Mouse (Mus musculus) embryonic facial prominence, embryonic 14.5 days (tissue): ENCODE data around the gene Rab2b. TPM values are rescaled to one million over a fixed set of nuclear protein-coding genes. Genes with fewer than 3 reads are reported as not detected.

Source experiments
- ATAC-seq: fragments of 200-750 bp; cut with Nextera tagmentation; 2 replicates; pipeline ENCODE4 v1.8.0; 2017; ENCODE audit warnings: low read depth, moderate number of reproducible peaks, moderate TSS enrichment
- DNase-seq: peaks from one replicate; pipeline ENCODE4 v3.0.0-alpha.2; 2015; ENCODE audit warnings: low spot score
- H3K27ac ChIP-seq: fragments of 300-500 bp; sonication (generic); replicated peaks from 2 replicates; pipeline ENCODE4 v1.5.1; 2014; ENCODE audit warnings: low read depth, mild to moderate bottlenecking, low read length, moderate library complexity
- H3K27me3 ChIP-seq: fragments of 300-500 bp; sonication (generic); replicated peaks from 2 replicates; pipeline ENCODE4 v1.6.1; 2014; ENCODE audit warnings: low read length; ENCODE audit not compliant: control insufficient read depth, insufficient read depth
- H3K36me3 ChIP-seq: fragments of 300-500 bp; sonication (generic); 2 replicates; pipeline ENCODE4 v1.6.1; 2014; ENCODE audit warnings: low read length, mixed read lengths; ENCODE audit not compliant: control insufficient read depth, insufficient read depth
- H3K4me1 ChIP-seq: fragments of 300-500 bp; sonication (generic); 2 replicates; pipeline ENCODE4 v1.6.1; 2014; ENCODE audit warnings: antibody characterized with exemption, low read length; ENCODE audit not compliant: control insufficient read depth, insufficient read depth
- H3K4me2 ChIP-seq: fragments of 300-500 bp; sonication (generic); 2 replicates; pipeline ENCODE4 v1.6.1; 2014; ENCODE audit warnings: low read depth, mild to moderate bottlenecking, low read length, moderate library complexity, mixed read lengths
- H3K4me3 ChIP-seq: fragments of 300-500 bp; sonication (generic); 2 replicates; pipeline ENCODE4 v1.5.1; 2014; ENCODE audit warnings: low read depth, mild to moderate bottlenecking, low read length
- H3K9ac ChIP-seq: fragments of 300-500 bp; sonication (generic); 2 replicates; pipeline ENCODE4 v1.6.1; 2014; ENCODE audit warnings: low read depth, mild to moderate bottlenecking, low read length, moderate library complexity, mixed read lengths
- H3K9me3 ChIP-seq: fragments of 300-500 bp; sonication (generic); 2 replicates; pipeline ENCODE4 v1.6.1; 2016; ENCODE audit warnings: low read length; ENCODE audit not compliant: control insufficient read depth
- WGBS: fragments of 180-500 bp; shearing (Covaris S2); extraction: QIAGEN DNeasy Blood & Tissue Kit; methylation state at CpG from one replicate; pipeline ENCODE4 v1.1.7; 2014; 5-methylcytosine and 5-hydroxymethylcytosine counted together
- polyA plus RNA-seq: library from polyadenylated mRNA; unstranded; fragments of >200 nt; fragmentation: Nextera tagmentation; extraction: Ambion mirVana; gene quantifications from 2 replicates; pipeline ENCODE4 v1.2.1, GENCODE M21; 2014

Gene Rab2b
- polyA plus RNA-seq, 1 experiment from 2014 or later, result 17.3 TPM

DNA sequence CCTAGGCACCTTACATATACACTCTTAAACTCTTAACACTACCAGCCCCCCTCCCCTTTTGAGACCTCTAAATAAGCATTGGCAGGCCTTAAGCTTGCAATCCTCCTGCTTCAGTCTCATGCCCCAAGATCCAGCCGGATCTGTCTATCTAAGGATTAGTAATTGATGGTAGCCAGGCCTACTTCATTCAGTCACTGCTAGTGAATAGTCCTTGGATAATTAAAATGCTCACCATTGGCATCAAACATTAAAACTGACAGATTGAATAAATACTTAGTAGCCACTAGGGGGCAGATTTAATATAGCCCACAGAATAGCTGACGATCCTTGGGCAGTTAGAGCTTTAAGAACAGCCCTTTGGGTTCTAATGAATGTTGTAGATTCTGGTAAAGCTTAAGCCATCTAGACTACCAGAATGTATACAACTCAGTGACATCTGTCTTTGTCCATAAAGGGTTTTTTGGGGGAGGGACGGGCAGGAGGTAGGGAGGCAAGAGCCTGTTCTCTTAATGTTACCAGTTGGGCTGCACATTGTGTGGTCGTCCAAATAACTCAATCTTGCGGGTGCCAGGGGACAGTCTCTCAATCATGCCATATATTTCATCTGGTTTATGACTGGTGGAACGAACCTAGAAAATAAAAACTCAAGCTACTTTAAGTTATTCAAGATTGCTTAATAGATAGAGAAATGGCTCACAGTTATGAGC lies 16.4 kb upstream of the Rab2b start:
- no peak overlapping the region for H3K4me3 ChIP-seq
- WGBS, result 71% methylated on average over 6 of the region's 6 CpGs
- DNase-seq, result peak; percentile 74
- no peak overlapping the region for H3K27ac ChIP-seq
- H3K27me3 ChIP-seq, result no peaks in the 10 kb centered on the region
- no peaks in the 10 kb centered on the region for H3K4me1 ChIP-seq
- H3K36me3 ChIP-seq, result peaks cover 91% of the 10 kb centered on the region
- H3K9ac ChIP-seq, result no peak overlapping the region
- H3K9me3 ChIP-seq, result no peaks in the 10 kb centered on the region
- ATAC-seq, result peak; percentile 54; the same call in 1 of the 2 replicates
- H3K4me2 ChIP-seq, result no peak overlapping the region

DNA sequence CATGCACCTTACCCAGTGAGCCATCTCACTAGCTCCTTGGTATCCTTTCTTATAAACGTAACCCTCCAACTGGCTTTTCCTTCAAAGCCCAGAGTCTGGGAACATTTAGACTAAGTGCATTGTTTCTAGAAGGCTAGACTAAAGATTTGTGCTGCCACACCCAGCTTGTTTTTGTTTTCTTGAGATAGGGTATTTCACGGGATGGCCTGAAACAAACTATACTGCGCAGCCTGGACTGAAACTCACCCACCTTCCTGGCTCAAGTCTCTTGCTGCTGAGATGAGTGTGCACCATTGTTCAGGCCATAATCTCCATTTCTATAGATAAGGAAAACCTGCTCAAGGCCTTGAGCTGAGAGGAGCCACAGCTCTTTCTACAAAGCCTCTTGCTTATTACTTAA lies 4.8 kb upstream of the Rab2b start:
- no peak overlapping the region for H3K4me3 ChIP-seq
- H3K36me3 ChIP-seq, result peaks cover 40% of the 10 kb centered on the region
- no peaks in the 10 kb centered on the region for H3K27me3 ChIP-seq
- H3K9me3 ChIP-seq, result no peaks in the 10 kb centered on the region
- no peak for ATAC-seq
- WGBS, result 88% methylated on average over 3 of the region's 3 CpGs
- H3K4me1 ChIP-seq, result peaks cover 8% of the 10 kb centered on the region
- no peak for DNase-seq
- H3K27ac ChIP-seq, result no peak overlapping the region
- no peak overlapping the region for H3K4me2 ChIP-seq
- H3K9ac ChIP-seq, result no peak overlapping the region

DNA sequence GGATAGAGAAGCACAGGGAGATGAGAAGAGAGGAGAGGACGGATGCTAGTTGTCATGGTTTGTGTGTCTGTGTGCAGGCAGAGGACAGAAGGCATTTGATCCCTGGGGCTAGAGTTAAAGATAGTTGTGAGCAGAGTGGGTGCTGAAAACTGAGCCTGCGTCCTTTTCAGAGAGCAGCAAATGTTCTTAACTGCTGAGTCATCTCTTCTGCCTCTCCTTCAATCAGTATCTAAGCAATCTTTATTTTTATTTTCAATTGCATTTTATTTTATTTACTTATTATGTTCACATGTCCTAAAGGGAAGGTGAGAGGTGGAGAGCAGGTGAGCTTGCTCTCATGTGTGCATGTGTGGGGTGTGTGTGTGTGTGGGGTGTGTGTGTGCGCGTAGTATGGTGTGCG lies 4.3 kb upstream of the Rab2b start:
- Histone ChIP-seq H3K27me3 (no peaks in the 10 kb centered on the region), H3K4me2 (no peak overlapping the region), H3K9ac (no peak overlapping the region), H3K36me3 (peaks cover 36% of the 10 kb centered on the region), H3K27ac (no peak overlapping the region), H3K4me1 (peaks cover 8% of the 10 kb centered on the region), H3K4me3 (no peak overlapping the region), H3K9me3 (no peaks in the 10 kb centered on the region)
- 97% methylated on average over 5 of the region's 5 CpGs for WGBS
- DNase-seq, result no peak
- ATAC-seq, result no peak

DNA sequence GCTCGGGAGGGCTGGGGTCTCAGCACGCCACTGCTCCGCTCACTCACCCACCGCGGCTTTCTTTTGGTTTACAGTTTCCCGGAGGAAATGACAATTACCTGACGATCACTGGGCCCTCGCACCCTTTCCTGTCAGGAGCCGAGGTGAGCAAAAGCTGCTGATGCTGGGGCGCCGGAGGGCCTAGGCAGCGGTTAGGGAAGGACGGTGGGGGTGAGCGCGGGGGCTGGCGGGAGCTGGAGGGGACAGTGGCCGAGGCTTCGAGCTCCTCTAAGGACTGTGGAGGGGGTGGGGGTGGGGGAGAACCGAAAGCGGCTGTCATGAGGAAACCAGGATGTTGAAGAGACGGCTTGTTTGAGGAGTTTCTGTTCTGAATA lies 389 bp upstream of the Rab2b start:
- Histone ChIP-seq H3K9ac (peak overlapping the region; percentile 94), H3K27ac (peak overlapping the region; percentile 88), H3K4me3 (peak overlapping the region; percentile 91), H3K4me2 (peak overlapping the region; percentile 72), H3K9me3 (no peaks in the 10 kb centered on the region), H3K27me3 (no peaks in the 10 kb centered on the region), H3K4me1 (peaks cover 11% of the 10 kb centered on the region), H3K36me3 (peaks cover 9% of the 10 kb centered on the region)
- WGBS, result 3% methylated on average over 16 of the region's 21 CpGs
- DNase-seq (no peak), ATAC-seq (peak; percentile 10; the same call in 1 of the 2 replicates)

DNA sequence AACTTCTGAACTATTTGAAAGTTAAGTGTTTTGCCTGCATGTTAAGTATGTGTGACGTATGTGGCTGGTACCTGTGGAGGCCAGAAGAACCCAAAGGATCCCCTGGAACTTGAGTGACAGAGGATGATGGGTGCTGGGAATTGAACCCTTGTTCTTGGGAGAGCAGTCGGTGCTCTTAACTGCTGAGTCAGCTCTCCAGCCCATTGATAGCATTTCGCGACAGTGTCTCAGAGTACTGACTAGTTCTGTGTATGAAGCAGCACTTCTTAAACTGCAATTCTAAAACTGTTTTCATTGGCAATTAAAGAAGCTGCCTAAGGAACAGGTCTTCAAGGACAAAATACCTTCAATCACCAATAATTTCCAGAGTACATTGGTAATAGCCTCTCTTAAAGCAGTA lies 2.1 kb downstream of the Rab2b start:
- 93% methylated on average over 4 of the region's 4 CpGs for WGBS
- ATAC-seq, result no peak
- no peak overlapping the region for H3K27ac ChIP-seq

DNA sequence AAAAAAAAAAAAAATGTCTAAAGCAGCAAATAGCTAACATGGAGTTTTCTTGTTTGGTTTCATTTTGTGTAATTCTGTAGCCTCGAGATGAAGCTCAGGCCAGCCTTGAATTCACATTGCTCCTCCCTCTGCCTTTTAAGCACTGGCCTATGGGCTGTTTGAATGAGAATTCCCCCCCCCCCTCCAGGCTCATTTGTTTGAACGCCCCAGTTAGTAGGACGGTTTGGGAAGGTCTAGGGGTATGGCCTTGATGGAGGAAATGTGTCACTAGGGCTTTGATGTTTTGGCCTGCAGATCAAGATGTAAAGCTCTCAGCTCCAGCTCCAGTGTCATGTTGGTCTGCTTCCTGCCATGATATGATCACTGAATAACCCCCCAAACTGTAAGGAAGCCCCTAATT lies 6.6 kb downstream of the Rab2b start:
- H3K4me2 ChIP-seq, result no peak overlapping the region
- 73% methylated on average over 3 of the region's 3 CpGs for WGBS
- DNase-seq (no peak), ATAC-seq (no peak)
- H3K4me3 ChIP-seq, result no peak overlapping the region
- no peaks in the 10 kb centered on the region for H3K27me3 ChIP-seq
- H3K36me3 ChIP-seq, result peaks cover 28% of the 10 kb centered on the region
- H3K4me1 ChIP-seq, result no peaks in the 10 kb centered on the region
- H3K9me3 ChIP-seq, result no peaks in the 10 kb centered on the region
- H3K27ac ChIP-seq, result no peak overlapping the region
- H3K9ac ChIP-seq, result no peak overlapping the region

More for the DNA sequence above, 2.1 kb downstream of the Rab2b start:
- Histone ChIP-seq H3K4me3 (no peak overlapping the region), H3K9me3 (no peaks in the 10 kb centered on the region), H3K4me1 (peaks cover 11% of the 10 kb centered on the region), H3K4me2 (no peak overlapping the region), H3K27me3 (no peaks in the 10 kb centered on the region), H3K9ac (no peak overlapping the region), H3K36me3 (peaks cover 22% of the 10 kb centered on the region)
- no peak for DNase-seq

DNA sequence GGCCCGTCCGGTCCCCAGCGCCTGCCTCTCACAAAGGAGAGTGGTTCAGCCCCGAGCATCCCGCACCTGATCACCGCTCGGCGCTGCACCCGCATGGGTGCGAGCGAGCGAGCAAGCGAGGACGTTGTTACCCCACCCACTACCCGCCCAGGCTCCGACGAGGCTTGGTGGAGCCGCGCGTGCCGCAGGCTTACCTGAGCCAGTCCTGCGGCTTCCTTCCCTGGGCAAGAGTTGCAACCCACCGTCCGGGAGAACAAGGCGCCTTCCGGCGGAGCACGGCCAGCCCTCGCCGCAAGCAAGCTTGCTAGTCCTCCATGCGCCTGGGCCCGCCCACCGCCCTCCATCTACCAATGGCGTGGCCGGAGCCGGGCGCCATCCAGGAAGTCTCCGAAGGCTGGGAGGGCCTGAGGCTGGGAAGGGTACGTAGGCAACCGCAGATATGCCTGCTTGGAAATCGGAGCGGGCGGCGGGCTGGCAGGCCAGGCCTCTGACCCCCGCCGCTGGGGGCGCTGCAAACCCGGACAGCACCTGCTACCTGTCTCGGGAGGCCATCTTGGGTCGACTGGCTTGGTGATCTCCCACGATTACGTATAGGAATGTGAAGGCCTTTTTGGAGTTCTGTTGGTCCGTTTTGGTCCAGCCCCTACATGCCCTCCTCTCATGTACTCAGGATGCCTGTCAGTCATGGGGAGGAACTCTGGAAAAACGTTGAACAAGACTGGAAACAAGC lies 21.7 kb downstream of the Rab2b start, which contains the start of gene Chd8:
Chd8 (minus strand) TSS at position 297 of the 730 bp plus-strand sequence.
- Histone ChIP-seq H3K27ac (peak within 1 kb of the TSS; percentile 86), H3K36me3 (peaks cover 6% of the 10 kb centered on the region; the same call in 1 of the 2 replicates), H3K9ac (peak within 1 kb of the TSS; percentile 67), H3K4me2 (peak within 1 kb of the TSS; percentile 70), H3K27me3 (no peaks in the 10 kb centered on the region), H3K4me3 (peak within 1 kb of the TSS; percentile 61), H3K4me1 (peaks cover 4% of the 10 kb centered on the region; the same call in 1 of the 2 replicates), H3K9me3 (no peaks in the 10 kb centered on the region)
- 0% methylated on average over 38 of the region's 54 CpGs for WGBS
- DNase-seq (peak; percentile 99), ATAC-seq (peak; percentile 100)

DNA sequence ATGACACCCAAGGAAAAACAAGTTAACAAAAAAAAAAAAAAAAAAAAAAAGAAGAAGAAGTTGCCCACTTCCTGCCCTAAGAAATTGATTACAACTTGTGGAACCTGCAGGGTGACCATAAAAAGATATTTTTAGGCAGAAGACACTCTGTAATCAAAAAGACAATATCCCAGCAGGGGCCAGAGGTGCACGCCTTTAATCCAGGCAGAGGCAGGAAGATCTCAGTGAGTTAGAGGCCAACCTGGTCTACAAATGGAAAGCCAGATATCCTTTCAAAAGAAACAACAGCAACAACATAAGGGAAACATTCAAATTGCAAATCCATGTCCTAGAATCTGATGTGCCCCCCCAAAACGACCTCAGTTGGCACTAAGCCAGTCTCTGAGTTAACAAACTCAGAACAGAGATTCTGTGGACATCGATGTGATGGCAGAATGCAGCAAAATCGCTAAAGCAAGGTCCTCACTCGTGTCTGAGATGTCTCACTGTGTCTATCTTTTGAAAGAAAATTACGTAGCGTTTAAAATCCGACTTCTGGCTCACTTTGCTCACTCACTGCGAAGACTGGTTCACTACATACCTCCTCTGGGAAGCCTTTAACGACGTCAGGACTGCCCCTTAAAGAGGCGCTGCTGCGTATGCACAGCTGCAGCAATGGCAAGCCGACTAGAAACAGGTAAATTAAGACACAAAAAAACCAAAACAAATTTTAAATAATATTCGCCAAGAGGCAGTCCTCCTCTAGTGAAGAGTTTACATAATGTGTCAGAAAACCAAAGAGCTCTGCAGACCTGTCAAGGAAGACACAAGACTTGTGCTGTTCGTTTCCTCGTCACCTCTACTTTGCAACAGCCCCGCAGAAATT lies 22.8 kb downstream of the Rab2b start:
- WGBS, result 6% methylated on average over 18 of the region's 18 CpGs
- Histone ChIP-seq H3K9me3 (no peaks in the 10 kb centered on the region), H3K36me3 (no peaks in the 10 kb centered on the region), H3K4me3 (peak overlapping the region; percentile 61), H3K4me2 (peak overlapping the region; percentile 70), H3K27me3 (no peaks in the 10 kb centered on the region), H3K4me1 (peaks cover 4% of the 10 kb centered on the region; the same call in 1 of the 2 replicates), H3K27ac (peak overlapping the region; percentile 86), H3K9ac (peak overlapping the region; percentile 67)
- ATAC-seq, result no peak
- DNase-seq, result peak; percentile 72
